Mouse (Mus musculus): ENCODE results near the gene Gfra4.

GRCm38 (mm10) chr2:131055631-131056030 is 12.7 kb upstream of the Gfra4 start:
- TF ChIP-seq POLR2A (IDR thresholded peaks at IDR 0.05; ENCODE audit: control insufficient read depth, low read depth, low read length): no peak
- peak; percentile 65; the same call in 1 of the 2 replicates for TF ChIP-seq CTCF (IDR thresholded peaks at IDR 0.05; ENCODE audit: control insufficient read depth, insufficient read depth, insufficient replicate concordance, low read depth, low read length)

Data from testis, adult 2 months (tissue).